Mouse (Mus musculus) liver, embryonic 14.5 days (tissue): ENCODE measurements around the gene Espn. TPM values are rescaled to one million over a fixed set of nuclear protein-coding genes. Genes with fewer than 3 reads are reported as not detected.
A peak's percentile ranks its signal among the peaks of the same experiment; 100 is the strongest.

Source experiments
- ATAC-seq: fragments of 200-750 bp; cut with Nextera tagmentation; 2 replicates; pipeline ENCODE4 v1.8.0; 2017; ENCODE audit warnings: moderate number of reproducible peaks, mild to moderate bottlenecking, moderate library complexity; ENCODE audit not compliant: insufficient read depth
- DNase-seq, 3 experiments: peaks; one replicate each; pipeline ENCODE4 v3.0.0-alpha.2; 2012 to 2013; ENCODE audit warnings: low read depth in 3 of 3, low spot score in 3 of 3
- H3K27ac ChIP-seq: fragments of 300-500 bp; sonication (generic); 2 replicates; pipeline ENCODE4 v1.5.1; 2014; ENCODE audit warnings: moderate library complexity, mild to moderate bottlenecking, control low read depth, inconsistent platforms
- H3K27me3 ChIP-seq: fragments of 300-500 bp; sonication (generic); 2 replicates; pipeline ENCODE4 v1.6.1; 2014; ENCODE audit warnings: mild to moderate bottlenecking, low read length, moderate library complexity; ENCODE audit not compliant: control insufficient read depth, insufficient read depth
- H3K36me3 ChIP-seq: fragments of 300-500 bp; sonication (generic); replicated peaks from 2 replicates; pipeline ENCODE4 v1.6.1; 2014; ENCODE audit warnings: low read depth; ENCODE audit not compliant: control insufficient read depth, insufficient read depth
- H3K4me1 ChIP-seq, 2 experiments: fragments of 200-500 bp in 1 of 2; fragments of 300-500 bp in 1 of 2; sonication (generic) in 1 of 2; replicated peaks; 2 replicates each; pipeline ENCODE4 v1.6.1; 2012 to 2014; ENCODE audit warnings: antibody characterized with exemption in 1 of 2, inconsistent platforms in 1 of 2, low read length in 1 of 2; ENCODE audit not compliant: control insufficient read depth in 2 of 2, insufficient read depth in 2 of 2
- H3K4me2 ChIP-seq: fragments of 300-500 bp; sonication (generic); 2 replicates; pipeline ENCODE4 v1.6.1; 2014; ENCODE audit warnings: low read depth, mild to moderate bottlenecking, control low read depth, moderate library complexity
- H3K4me3 ChIP-seq, 2 experiments: fragments of 200-500 bp in 1 of 2; fragments of 300-500 bp in 1 of 2; sonication (generic) in 1 of 2; 2 replicates each; pipeline ENCODE4 v1.5.1; 2012 to 2014; ENCODE audit warnings: low read depth in 2 of 2, low read length in 2 of 2, mild to moderate bottlenecking in 2 of 2, control low read depth in 1 of 2, inconsistent platforms in 1 of 2, moderate library complexity in 1 of 2; ENCODE audit not compliant: insufficient read depth in 1 of 2
- H3K9ac ChIP-seq: fragments of 300-500 bp; sonication (generic); replicated peaks from 2 replicates; pipeline ENCODE4 v1.6.1; 2014; ENCODE audit warnings: mild to moderate bottlenecking, control low read depth, moderate library complexity
- H3K9me3 ChIP-seq: fragments of 300-500 bp; sonication (generic); 2 replicates; pipeline ENCODE4 v1.6.1; 2016; ENCODE audit warnings: low read length, mixed read lengths; ENCODE audit not compliant: control insufficient read depth
- CTCF ChIP-seq: IDR thresholded peaks from 2 replicates; pipeline ENCODE4 v1.5.1; 2016; ENCODE audit warnings: antibody characterized with exemption, low read depth, control low read depth
- EP300 ChIP-seq: IDR thresholded peaks from 2 replicates; pipeline ENCODE4 v1.6.1; 2016; ENCODE audit warnings: antibody characterized with exemption, low read depth
- WGBS: fragments of 180-500 bp; shearing (Covaris S2); extraction: QIAGEN DNeasy Blood & Tissue Kit; methylation state at CpG from one replicate; pipeline ENCODE4 v1.1.7; 2014; ENCODE audit not compliant: insufficient replicate concordance; 5-methylcytosine and 5-hydroxymethylcytosine counted together
- polyA plus RNA-seq, 2 experiments: library from polyadenylated mRNA; depleted of rRNA in 1 of 2; stranded (reverse) in 1 of 2; unstranded in 1 of 2; fragments of >200 nt; fragmentation: Nextera tagmentation in 1 of 2; extraction: Ambion mirVana in 1 of 2; gene quantifications; 2 replicates each; pipeline versions ENCODE4 v1.2.1 to v1.2.3; 2012 to 2014

The Espn gene
- polyA plus RNA-seq, 2 experiments, result 1.2 TPM

- H3K27me3 ChIP-seq, result no peaks in the 10 kb centered on the region
- H3K27ac ChIP-seq, result no peak overlapping the region
- TF ChIP-seq EP300 (no peak), CTCF (peak; percentile 52)
- H3K9me3 ChIP-seq, result no peaks in the 10 kb centered on the region
- no peak overlapping the region for H3K9ac ChIP-seq
- ATAC-seq (peak; percentile 70; the same call in 1 of the 2 replicates), DNase-seq (peak; percentile 41 to 59 (median 50))
- WGBS, result 3% methylated on average over 3 of the region's 3 CpGs
- H3K4me2 ChIP-seq, result peak overlapping the region; percentile 43
- peaks cover 25 to 31% of the 10 kb centered on the region in 2 experiments for H3K4me1 ChIP-seq
- H3K4me3 ChIP-seq, result no peak overlapping the region
- no peaks in the 10 kb centered on the region for H3K36me3 ChIP-seq
These were observed 33.0 kb upstream of the Espn start for GRCm38 (mm10) chr4:152185137-152185509.

GRCm38 (mm10) chr4:152184353-152185035, 32.3 kb upstream of the Espn start:
- Histone ChIP-seq H3K27me3 (peaks cover under 1% of the 10 kb centered on the region; the same call in 1 of the 2 replicates), H3K27ac (no peak overlapping the region), H3K4me1 (peaks cover 20 to 25% of the 10 kb centered on the region in 2 experiments), H3K9ac (no peak overlapping the region), H3K9me3 (no peaks in the 10 kb centered on the region), H3K36me3 (no peaks in the 10 kb centered on the region), H3K4me2 (no peak overlapping the region), H3K4me3 (no peak overlapping the region)
- DNase-seq, result no peak
- 63% methylated on average over 7 of the region's 7 CpGs for WGBS
- TF ChIP-seq EP300 (no peak), CTCF (peak; percentile 41)
- no peak for ATAC-seq

- Histone ChIP-seq H3K27me3 (peaks cover 7% of the 10 kb centered on the region; the same call in 1 of the 2 replicates), H3K4me3 (no peak overlapping the region), H3K9ac (no peak overlapping the region), H3K4me1 (peaks cover 29% of the 10 kb centered on the region in 2 experiments), H3K36me3 (no peaks in the 10 kb centered on the region), H3K27ac (no peak overlapping the region), H3K4me2 (no peak overlapping the region), H3K9me3 (no peaks in the 10 kb centered on the region)
- TF ChIP-seq CTCF, result no peak
- no peak for TF ChIP-seq EP300
- DNase-seq (no peak), ATAC-seq (no peak)
- WGBS, result 73% methylated on average over 10 of the region's 10 CpGs
These were observed 30.0 kb upstream of the Espn start for GRCm38 (mm10) chr4:152182205-152182604.

- Histone ChIP-seq H3K4me3 (no peak overlapping the region), H3K27me3 (peaks cover 7% of the 10 kb centered on the region; the same call in 1 of the 2 replicates), H3K4me1 (peaks cover 14 to 16% of the 10 kb centered on the region in 2 experiments), H3K36me3 (no peaks in the 10 kb centered on the region), H3K9me3 (no peaks in the 10 kb centered on the region), H3K9ac (no peak overlapping the region), H3K4me2 (no peak overlapping the region), H3K27ac (no peak overlapping the region)
- DNase-seq (no peak), ATAC-seq (no peak)
- WGBS, result 60% methylated on average over 16 of the region's 16 CpGs
- no peak for TF ChIP-seq EP300
- no peak for TF ChIP-seq CTCF
These were observed 27.9 kb upstream of the Espn start for GRCm38 (mm10) chr4:152179946-152180660.

- H3K9ac ChIP-seq, result no peak overlapping the region; the same call in 1 of the 2 replicates
- peaks cover 7% of the 10 kb centered on the region; the same call in 1 of the 2 replicates for H3K27me3 ChIP-seq
- H3K36me3 ChIP-seq, result no peaks in the 10 kb centered on the region
- peaks cover 12% of the 10 kb centered on the region in 2 experiments for H3K4me1 ChIP-seq
- H3K27ac ChIP-seq, result no peak overlapping the region
- DNase-seq, result no peak
- peak overlapping the region; percentile 89 for H3K4me2 ChIP-seq
- H3K4me3 ChIP-seq, result peak overlapping the region; percentile 59 to 75
- TF ChIP-seq CTCF, result no peak
- no peak for TF ChIP-seq EP300
- no peak for ATAC-seq
- no peaks in the 10 kb centered on the region for H3K9me3 ChIP-seq
- WGBS, result 13% methylated on average over 16 of the region's 16 CpGs
These were observed 26.9 kb upstream of the Espn start for GRCm38 (mm10) chr4:152178916-152179705.
